Mouse (Mus musculus) testis, adult 2 months (tissue): ENCODE measurements around the gene Eif4e1b. TPM values are rescaled to one million over a fixed set of nuclear protein-coding genes. Genes with fewer than 3 reads are reported as not detected.

Source experiments
- H3K27ac ChIP-seq: fragments of 200-500 bp; 2 replicates; pipeline ENCODE4 v1.5.1; 2012; ENCODE audit warnings: low read depth, low read length; ENCODE audit not compliant: control insufficient read depth, insufficient read depth
- H3K27me3 ChIP-seq: fragments of 200-500 bp; 2 replicates; pipeline ENCODE4 v1.6.1; 2012; ENCODE audit warnings: mild to moderate bottlenecking, low read length, moderate library complexity; ENCODE audit not compliant: control insufficient read depth, insufficient read depth
- H3K36me3 ChIP-seq: fragments of 200-500 bp; 2 replicates; pipeline ENCODE4 v1.6.1; 2012; ENCODE audit warnings: mild to moderate bottlenecking, low read length; ENCODE audit not compliant: control insufficient read depth, insufficient read depth
- H3K4me1 ChIP-seq: fragments of 200-500 bp; 2 replicates; pipeline ENCODE4 v1.6.1; 2012; ENCODE audit warnings: low read length; ENCODE audit not compliant: control insufficient read depth, insufficient read depth
- H3K4me3 ChIP-seq: fragments of 200-500 bp; 2 replicates; pipeline ENCODE4 v1.5.1; 2012; ENCODE audit warnings: low read depth, mild to moderate bottlenecking, low read length, moderate library complexity, mixed read lengths; ENCODE audit not compliant: control insufficient read depth
- CTCF ChIP-seq: fragments of 200-500 bp; IDR thresholded peaks from 2 replicates; pipeline ENCODE4 v1.5.1; 2012; ENCODE audit warnings: low read depth, mild to moderate bottlenecking, inconsistent platforms, low read length, moderate library complexity; ENCODE audit not compliant: control insufficient read depth, insufficient read depth, insufficient replicate concordance
- POLR2A ChIP-seq: fragments of 200-500 bp; IDR thresholded peaks from 2 replicates; pipeline ENCODE4 v1.6.1; 2012; ENCODE audit warnings: low read depth, mild to moderate bottlenecking, inconsistent platforms, low read length, moderate library complexity; ENCODE audit not compliant: control insufficient read depth
- polyA plus RNA-seq: library from polyadenylated mRNA; depleted of rRNA; stranded (reverse); fragments of >200 nt; gene quantifications from 2 replicates; pipeline ENCODE4 v1.2.3, GENCODE M21; 2012

Gene Eif4e1b
- polyA plus RNA-seq, 1 experiment, result 0.51 TPM

- no peak for TF ChIP-seq POLR2A
- no peak for TF ChIP-seq CTCF
- Histone ChIP-seq H3K4me3 (no peak overlapping the region), H3K27ac (no peak overlapping the region), H3K36me3 (no peaks in the 10 kb centered on the region), H3K4me1 (peaks cover 20% of the 10 kb centered on the region), H3K27me3 (no peaks in the 10 kb centered on the region)
These were observed 23.5 kb upstream of the Eif4e1b start for GRCm38 (mm10) chr13:54760164-54760795.

- Histone ChIP-seq H3K4me3 (no peak overlapping the region), H3K27ac (no peak overlapping the region), H3K36me3 (no peaks in the 10 kb centered on the region), H3K4me1 (peaks cover 26% of the 10 kb centered on the region), H3K27me3 (no peaks in the 10 kb centered on the region)
- no peak for TF ChIP-seq CTCF
- TF ChIP-seq POLR2A, result no peak
These were observed 22.9 kb upstream of the Eif4e1b start for GRCm38 (mm10) chr13:54760906-54761305.

- Histone ChIP-seq H3K4me1 (peaks cover 10% of the 10 kb centered on the region; the same call in 1 of the 2 replicates), H3K27ac (no peak overlapping the region), H3K36me3 (no peaks in the 10 kb centered on the region), H3K4me3 (peak overlapping the region; percentile 39), H3K27me3 (no peaks in the 10 kb centered on the region)
- TF ChIP-seq CTCF (no peak), POLR2A (no peak)
These were observed 18.3 kb upstream of the Eif4e1b start for GRCm38 (mm10) chr13:54765281-54766191.

- no peaks in the 10 kb centered on the region for H3K36me3 ChIP-seq
- no peaks in the 10 kb centered on the region for H3K27me3 ChIP-seq
- no peak; the same call in 1 of the 2 replicates for TF ChIP-seq CTCF
- no peak for TF ChIP-seq POLR2A
- H3K4me3 ChIP-seq, result peak within 1 kb of the TSS; percentile 39
- no peak within 1 kb of the TSS for H3K27ac ChIP-seq
- peaks cover 10% of the 10 kb centered on the region; the same call in 1 of the 2 replicates for H3K4me1 ChIP-seq
These were observed 17.5 kb upstream of the Eif4e1b start, which contains the start of gene Sncb for GRCm38 (mm10) chr13:54766192-54766768. Gene Sncb (minus strand): TSS chr13:54766595.

- Histone ChIP-seq H3K27ac (no peak overlapping the region), H3K4me1 (peaks cover 10% of the 10 kb centered on the region; the same call in 1 of the 2 replicates), H3K4me3 (no peak overlapping the region), H3K36me3 (no peaks in the 10 kb centered on the region), H3K27me3 (no peaks in the 10 kb centered on the region)
- TF ChIP-seq CTCF (no peak), POLR2A (no peak)
These were observed 16.8 kb upstream of the Eif4e1b start for GRCm38 (mm10) chr13:54767012-54767411.

- TF ChIP-seq CTCF (no peak), POLR2A (no peak)
- H3K36me3 ChIP-seq, result no peaks in the 10 kb centered on the region
- H3K4me3 ChIP-seq, result no peak overlapping the region
- H3K27me3 ChIP-seq, result no peaks in the 10 kb centered on the region
- 0 out of 2 replicates have a peak, but pooled peaks cover 2% of the 10 kb centered on the region for H3K4me1 ChIP-seq
- no peak overlapping the region for H3K27ac ChIP-seq
These were observed 3.2 kb upstream of the Eif4e1b start for GRCm38 (mm10) chr13:54780592-54780991.

- no peak for TF ChIP-seq POLR2A
- TF ChIP-seq CTCF, result no peak
- Histone ChIP-seq H3K27ac (no peak overlapping the region), H3K27me3 (no peaks in the 10 kb centered on the region), H3K4me3 (no peak overlapping the region), H3K36me3 (no peaks in the 10 kb centered on the region), H3K4me1 (0 out of 2 replicates have a peak, but pooled peaks cover 2% of the 10 kb centered on the region)
These were observed 2.7 kb upstream of the Eif4e1b start for GRCm38 (mm10) chr13:54781086-54781485.
